Mouse (Mus musculus): ENCODE measurements around the gene Limch1. TPM values are rescaled to one million over a fixed set of nuclear protein-coding genes. Genes with fewer than 3 reads are reported as not detected.

Gene Limch1
- polyA plus RNA-seq, 1 experiment, result 23.9 TPM

DNA sequence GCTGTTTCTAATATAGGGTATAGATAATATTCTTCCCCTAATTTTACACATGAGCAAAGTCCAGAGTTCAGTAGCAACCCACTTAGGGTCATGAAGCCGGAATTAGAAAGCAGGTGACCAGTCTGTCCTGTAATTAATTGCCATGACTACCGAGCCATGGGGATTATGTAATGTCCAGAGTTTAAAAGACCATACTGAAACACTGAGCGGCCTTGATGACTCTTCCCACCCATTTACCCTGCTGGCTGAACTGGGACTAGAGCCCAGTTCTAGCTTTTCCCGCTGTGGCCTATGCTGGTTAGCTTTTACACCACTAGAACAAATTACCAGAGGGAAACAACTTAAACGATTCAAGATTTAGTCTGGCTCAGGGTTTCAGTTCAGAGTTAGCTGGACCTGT lies 177.0 kb downstream of the Limch1 start:
- Histone ChIP-seq H3K4me3 (ENCODE audit: control insufficient read depth, low read depth, low read length) (no peak overlapping the region), H3K27me3 (ENCODE audit: control insufficient read depth, insufficient read depth, low read length) (no peaks in the 10 kb centered on the region), H3K27ac (ENCODE audit: control insufficient read depth, insufficient read depth, low read depth, low read length) (no peak overlapping the region), H3K36me3 (ENCODE audit: control insufficient read depth, insufficient read depth, low read length) (no peaks in the 10 kb centered on the region), H3K4me1 (ENCODE audit: control insufficient read depth, insufficient read depth, low read length) (no peaks in the 10 kb centered on the region)
- TF ChIP-seq POLR2A (IDR thresholded peaks at IDR 0.05; ENCODE audit: control insufficient read depth, low read depth, low read length) (no peak), CTCF (IDR thresholded peaks at IDR 0.05; ENCODE audit: control insufficient read depth, insufficient read depth, insufficient replicate concordance, low read depth, low read length) (no peak)

DNA sequence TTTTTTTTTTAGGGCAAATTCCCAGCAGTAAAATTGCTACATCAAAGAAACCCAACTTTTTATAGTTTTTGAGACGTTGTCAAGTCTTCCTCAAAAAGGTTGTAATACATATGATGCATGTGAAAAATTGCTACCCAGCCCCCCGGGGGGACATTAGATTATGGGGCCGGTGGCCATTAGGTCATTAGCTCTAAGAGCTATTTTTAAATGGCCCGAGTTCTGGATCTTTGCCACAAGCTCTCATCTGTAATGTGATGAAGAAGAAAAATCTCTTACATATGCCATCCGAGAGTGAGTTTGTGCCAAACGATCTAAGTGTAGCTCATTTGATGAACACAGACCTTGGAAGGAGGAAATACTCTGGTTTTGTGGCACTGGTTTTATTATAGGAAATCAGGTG lies 183.7 kb downstream of the Limch1 start:
- Histone ChIP-seq H3K27ac (ENCODE audit: control insufficient read depth, insufficient read depth, low read depth, low read length) (no peak overlapping the region), H3K4me1 (ENCODE audit: control insufficient read depth, insufficient read depth, low read length) (no peaks in the 10 kb centered on the region), H3K4me3 (ENCODE audit: control insufficient read depth, low read depth, low read length) (no peak overlapping the region), H3K27me3 (ENCODE audit: control insufficient read depth, insufficient read depth, low read length) (no peaks in the 10 kb centered on the region), H3K36me3 (ENCODE audit: control insufficient read depth, insufficient read depth, low read length) (no peaks in the 10 kb centered on the region)
- TF ChIP-seq POLR2A (IDR thresholded peaks at IDR 0.05; ENCODE audit: control insufficient read depth, low read depth, low read length), result no peak

DNA sequence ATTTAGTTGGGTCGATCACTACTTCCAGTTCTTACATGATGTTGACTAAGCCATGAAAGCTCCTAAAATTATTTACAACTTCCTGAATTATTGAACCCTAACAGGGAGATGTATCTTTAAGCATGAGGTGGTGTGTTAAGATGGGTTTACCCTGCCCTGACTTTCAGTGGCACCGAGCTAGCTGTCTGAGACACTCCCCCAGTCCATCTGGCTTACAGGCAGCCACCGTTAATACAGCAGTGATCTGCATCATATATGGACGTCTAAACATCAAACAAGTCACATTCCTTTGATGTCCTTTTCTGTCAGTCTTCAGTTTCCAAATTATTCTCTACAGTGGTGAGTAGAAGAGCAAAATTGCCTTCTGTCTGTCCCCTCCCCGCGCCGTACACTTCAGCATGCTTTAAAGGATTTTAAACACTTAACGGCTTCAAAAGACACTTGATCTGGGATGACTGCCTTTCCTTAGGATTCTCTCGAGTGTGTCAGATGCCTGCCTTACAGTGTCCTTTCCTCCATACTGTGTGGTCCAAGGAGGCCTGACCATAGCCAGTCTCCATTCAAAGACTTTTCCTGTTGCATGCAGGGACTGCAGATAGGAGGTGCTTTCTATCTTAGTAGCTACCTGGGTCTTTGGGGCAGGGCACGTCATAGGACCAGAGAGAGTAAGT lies 187.6 kb downstream of the Limch1 start:
- TF ChIP-seq CTCF (IDR thresholded peaks at IDR 0.05; ENCODE audit: control insufficient read depth, insufficient read depth, insufficient replicate concordance, low read depth, low read length) (no peak), POLR2A (IDR thresholded peaks at IDR 0.05; ENCODE audit: control insufficient read depth, low read depth, low read length) (no peak)
- H3K4me1 ChIP-seq (ENCODE audit: control insufficient read depth, insufficient read depth, low read length), result no peaks in the 10 kb centered on the region
- no peaks in the 10 kb centered on the region for H3K27me3 ChIP-seq (ENCODE audit: control insufficient read depth, insufficient read depth, low read length)
- no peaks in the 10 kb centered on the region for H3K36me3 ChIP-seq (ENCODE audit: control insufficient read depth, insufficient read depth, low read length)
- no peak overlapping the region for H3K27ac ChIP-seq (ENCODE audit: control insufficient read depth, insufficient read depth, low read depth, low read length)
- no peak overlapping the region for H3K4me3 ChIP-seq (ENCODE audit: control insufficient read depth, low read depth, low read length)

DNA sequence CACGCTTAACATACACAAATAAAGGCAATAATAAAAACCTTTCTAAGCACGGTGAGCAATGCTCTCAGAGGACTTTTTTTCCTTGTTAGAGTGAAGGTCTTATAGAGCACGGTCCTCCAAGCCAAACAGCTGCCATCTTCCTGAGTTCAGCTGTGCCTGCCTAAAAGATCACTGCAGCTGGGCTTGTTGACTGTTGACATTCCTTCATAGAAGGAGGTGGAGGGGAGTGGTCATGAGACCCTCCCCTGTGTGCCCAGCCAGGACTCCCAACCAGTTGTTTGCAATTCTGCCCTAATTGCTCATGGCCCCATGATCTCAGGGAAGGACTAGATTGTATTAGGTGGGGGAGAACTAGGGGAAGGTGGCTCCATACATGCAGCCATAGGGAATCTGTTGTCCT lies 189.0 kb downstream of the Limch1 start:
- H3K27me3 ChIP-seq (ENCODE audit: control insufficient read depth, insufficient read depth, low read length), result no peaks in the 10 kb centered on the region
- no peak overlapping the region for H3K4me3 ChIP-seq (ENCODE audit: control insufficient read depth, low read depth, low read length)
- no peaks in the 10 kb centered on the region for H3K4me1 ChIP-seq (ENCODE audit: control insufficient read depth, insufficient read depth, low read length)
- TF ChIP-seq POLR2A (IDR thresholded peaks at IDR 0.05; ENCODE audit: control insufficient read depth, low read depth, low read length), result no peak
- no peak for TF ChIP-seq CTCF (IDR thresholded peaks at IDR 0.05; ENCODE audit: control insufficient read depth, insufficient read depth, insufficient replicate concordance, low read depth, low read length)
- H3K27ac ChIP-seq (ENCODE audit: control insufficient read depth, insufficient read depth, low read depth, low read length), result no peak overlapping the region
- H3K36me3 ChIP-seq (ENCODE audit: control insufficient read depth, insufficient read depth, low read length), result no peaks in the 10 kb centered on the region

DNA sequence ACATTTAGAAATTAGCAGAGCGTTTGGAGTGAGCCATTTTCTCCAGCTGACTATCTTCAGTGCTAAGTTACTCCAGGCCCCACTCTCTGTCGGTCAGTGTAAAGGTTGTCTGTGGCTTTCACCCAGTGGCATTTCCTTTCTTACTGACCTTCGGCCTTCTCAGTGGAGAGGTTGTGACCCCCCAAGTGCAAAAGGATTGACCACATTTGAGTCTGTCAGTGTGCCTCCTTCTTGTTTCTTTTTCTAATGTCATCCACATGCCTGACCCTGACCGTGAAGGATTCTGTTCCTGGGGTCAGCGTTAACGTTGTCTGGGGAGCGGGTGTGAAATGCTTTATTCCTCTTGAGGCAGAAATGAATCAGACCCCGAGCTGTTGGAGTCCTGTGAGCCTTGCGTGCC lies 191.7 kb downstream of the Limch1 start:
- TF ChIP-seq CTCF (IDR thresholded peaks at IDR 0.05; ENCODE audit: control insufficient read depth, insufficient read depth, insufficient replicate concordance, low read depth, low read length), result no peak
- no peak for TF ChIP-seq POLR2A (IDR thresholded peaks at IDR 0.05; ENCODE audit: control insufficient read depth, low read depth, low read length)
- Histone ChIP-seq H3K36me3 (ENCODE audit: control insufficient read depth, insufficient read depth, low read length) (no peaks in the 10 kb centered on the region), H3K4me3 (ENCODE audit: control insufficient read depth, low read depth, low read length) (no peak overlapping the region), H3K4me1 (ENCODE audit: control insufficient read depth, insufficient read depth, low read length) (no peaks in the 10 kb centered on the region), H3K27me3 (ENCODE audit: control insufficient read depth, insufficient read depth, low read length) (no peaks in the 10 kb centered on the region), H3K27ac (ENCODE audit: control insufficient read depth, insufficient read depth, low read depth, low read length) (no peak overlapping the region)

DNA sequence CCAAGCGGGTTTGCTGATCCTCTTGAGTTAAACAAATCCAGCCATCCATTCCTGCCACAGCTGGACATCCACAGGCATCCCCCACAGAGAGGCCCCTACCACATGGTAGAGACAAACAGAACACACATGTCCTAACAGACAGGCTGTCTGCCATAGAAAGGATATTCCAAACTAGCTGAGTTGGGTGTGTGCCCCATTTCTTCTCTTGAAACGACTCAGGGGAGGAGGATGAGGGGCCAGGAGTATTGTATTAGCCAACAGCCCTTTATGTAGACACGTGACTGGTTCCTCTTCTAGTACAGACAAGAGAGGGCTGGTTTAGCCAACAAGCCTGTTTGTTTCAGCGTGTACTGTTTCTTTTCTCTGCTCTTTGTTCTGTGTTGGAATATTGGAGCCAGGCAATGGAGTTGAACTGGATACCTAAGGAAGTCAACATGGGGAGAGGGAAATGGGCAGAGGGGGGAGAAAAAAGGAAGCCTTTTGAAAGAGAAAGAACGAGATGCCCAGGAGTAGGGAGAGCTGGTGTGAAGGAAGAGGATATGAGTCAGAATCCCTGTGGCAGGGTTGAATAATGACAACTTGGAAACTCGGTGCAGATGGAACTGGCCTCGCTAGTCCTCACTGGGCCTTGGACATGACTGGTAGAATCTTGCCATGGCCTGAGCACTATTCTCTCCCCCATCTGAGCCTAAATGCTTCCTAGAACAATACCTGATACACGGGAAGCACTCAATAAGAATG lies 196.3 kb downstream of the Limch1 start:
- TF ChIP-seq CTCF (IDR thresholded peaks at IDR 0.05; ENCODE audit: control insufficient read depth, insufficient read depth, insufficient replicate concordance, low read depth, low read length) (no peak), POLR2A (IDR thresholded peaks at IDR 0.05; ENCODE audit: control insufficient read depth, low read depth, low read length) (no peak)
- Histone ChIP-seq H3K27me3 (ENCODE audit: control insufficient read depth, insufficient read depth, low read length) (no peaks in the 10 kb centered on the region), H3K36me3 (ENCODE audit: control insufficient read depth, insufficient read depth, low read length) (no peaks in the 10 kb centered on the region), H3K4me3 (ENCODE audit: control insufficient read depth, low read depth, low read length) (no peak overlapping the region), H3K4me1 (ENCODE audit: control insufficient read depth, insufficient read depth, low read length) (no peaks in the 10 kb centered on the region), H3K27ac (ENCODE audit: control insufficient read depth, insufficient read depth, low read depth, low read length) (no peak overlapping the region)

DNA sequence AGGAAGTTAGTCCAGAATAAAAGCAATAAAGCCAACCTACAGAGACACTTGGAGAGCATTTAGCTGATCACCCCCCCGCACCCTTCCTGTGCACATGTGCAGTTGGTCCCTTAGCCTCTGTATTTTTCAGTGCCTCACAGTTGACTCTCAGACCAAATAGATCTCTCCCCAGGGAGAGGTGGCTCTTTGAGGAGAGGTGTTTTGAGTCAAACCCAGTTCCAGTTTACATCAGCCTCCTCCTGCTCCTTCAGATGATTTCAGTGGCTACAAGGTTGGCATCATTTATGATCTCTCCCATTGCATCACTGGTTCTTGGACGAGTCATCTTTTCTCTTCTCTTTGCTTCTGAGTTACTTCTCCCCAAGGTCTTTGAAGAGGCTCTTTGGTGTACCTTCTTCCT lies 197.3 kb downstream of the Limch1 start:
- H3K27ac ChIP-seq (ENCODE audit: control insufficient read depth, insufficient read depth, low read depth, low read length), result no peak overlapping the region
- no peaks in the 10 kb centered on the region for H3K4me1 ChIP-seq (ENCODE audit: control insufficient read depth, insufficient read depth, low read length)
- no peaks in the 10 kb centered on the region for H3K36me3 ChIP-seq (ENCODE audit: control insufficient read depth, insufficient read depth, low read length)
- H3K4me3 ChIP-seq (ENCODE audit: control insufficient read depth, low read depth, low read length), result no peak overlapping the region
- TF ChIP-seq POLR2A (IDR thresholded peaks at IDR 0.05; ENCODE audit: control insufficient read depth, low read depth, low read length) (no peak), CTCF (IDR thresholded peaks at IDR 0.05; ENCODE audit: control insufficient read depth, insufficient read depth, insufficient replicate concordance, low read depth, low read length) (no peak)
- H3K27me3 ChIP-seq (ENCODE audit: control insufficient read depth, insufficient read depth, low read length), result no peaks in the 10 kb centered on the region
